Mouse (Mus musculus) monocyte, adult 5-6 weeks (primary cell): ENCODE measurements around the gene Edf1. TPM values are rescaled to one million over a fixed set of nuclear protein-coding genes. Genes with fewer than 3 reads are reported as not detected.

Source experiments
- ATAC-seq: fragments of 153-309, 156-312 bp; replicated peaks from 2 replicates; pipeline ENCODE4 v1.8.0; 2017; ENCODE audit warnings: mild to moderate bottlenecking; ENCODE audit not compliant: low TSS enrichment, insufficient number of reproducible peaks, severe bottlenecking, poor library complexity, low FRiP score
- total RNA-seq: library from RNA; stranded (forward); fragments of 200-1000, 200-491, 200-594 nt; gene quantifications from 3 replicates; pipeline ENCODE4 v1.2.3, GENCODE M21; 2017

Edf1 gene
- total RNA-seq, 1 experiment from 2014 or later, result 121 TPM

DNA sequence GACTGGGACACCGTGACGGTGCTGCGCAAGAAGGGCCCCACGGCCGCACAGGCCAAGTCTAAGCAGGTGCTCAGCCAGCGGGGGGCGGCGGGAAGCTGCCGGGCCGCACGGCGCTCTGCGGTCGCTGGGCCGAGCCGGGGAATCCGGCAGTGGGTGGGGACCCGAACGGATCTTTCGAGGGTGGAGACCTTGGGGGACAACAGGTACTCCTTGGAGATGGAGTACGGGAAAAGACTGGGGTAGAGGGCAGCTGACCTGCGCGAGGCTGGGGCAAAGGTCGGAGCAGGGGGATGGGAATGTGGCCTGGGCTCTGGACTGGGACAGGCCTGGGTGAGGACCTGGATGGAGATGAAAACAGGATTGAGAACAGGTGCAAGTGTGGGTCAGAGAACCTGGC lies 315 bp downstream of the Edf1 start:
- no peak for ATAC-seq

DNA sequence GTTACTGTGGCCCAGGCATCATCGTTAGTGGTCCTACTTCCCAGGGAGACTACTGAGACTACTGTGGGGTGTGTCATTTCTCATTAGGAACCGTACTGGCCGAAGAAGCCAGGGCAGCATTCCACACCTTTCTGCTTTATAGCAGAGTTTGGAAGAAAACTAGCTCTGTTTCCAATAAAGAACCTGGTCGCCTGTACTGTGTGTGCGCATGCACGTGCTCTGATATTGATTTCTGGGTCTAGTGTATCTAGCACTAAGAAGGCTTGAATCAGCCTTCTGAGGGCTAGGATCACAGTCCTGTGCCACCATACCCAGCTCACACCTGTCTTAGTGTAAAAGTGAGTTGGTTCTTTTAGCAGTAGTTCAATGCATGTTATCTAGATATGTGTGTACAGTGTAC lies 1.1 kb downstream of the Edf1 start:
- no peak for ATAC-seq

DNA sequence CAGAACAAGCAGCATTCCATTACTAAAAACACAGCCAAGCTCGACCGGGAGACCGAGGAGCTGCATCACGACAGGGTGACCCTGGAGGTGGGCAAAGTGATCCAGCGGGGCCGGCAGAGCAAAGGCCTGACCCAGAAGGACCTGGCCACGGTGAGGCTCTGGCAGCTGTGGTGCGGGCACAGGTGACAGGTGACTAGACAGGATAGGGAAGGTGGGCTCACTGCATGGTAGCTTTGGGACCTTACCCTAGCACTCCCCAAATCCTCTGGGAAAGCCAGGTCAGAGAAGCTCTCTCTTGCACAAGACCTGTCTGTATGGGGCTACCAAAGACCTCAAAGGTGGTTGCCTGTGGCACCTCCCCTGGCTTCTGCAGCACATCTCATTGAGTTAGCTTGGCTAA lies 2.9 kb downstream of the Edf1 start:
- no peak for ATAC-seq

DNA sequence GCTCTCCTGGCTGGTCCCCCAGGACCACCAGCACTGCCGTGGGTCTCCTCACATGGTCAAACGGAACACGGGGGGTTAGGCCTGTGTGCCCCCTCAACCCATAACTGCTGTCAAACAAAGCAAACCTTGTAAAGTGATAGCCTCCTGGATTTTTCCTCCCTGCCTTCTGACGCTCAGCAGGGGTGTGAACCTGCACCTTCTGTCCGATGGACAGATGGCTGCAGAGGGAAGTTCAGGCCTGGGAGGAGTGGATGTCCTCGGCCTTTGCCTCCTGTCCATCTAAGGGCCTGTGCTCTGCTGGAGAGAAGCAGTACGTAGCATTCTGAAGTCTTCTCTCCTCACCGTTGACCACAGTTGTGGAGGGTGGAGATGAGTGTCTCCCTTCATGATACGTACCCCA lies 4.3 kb downstream of the Edf1 start:
- ATAC-seq, result no peak

DNA sequence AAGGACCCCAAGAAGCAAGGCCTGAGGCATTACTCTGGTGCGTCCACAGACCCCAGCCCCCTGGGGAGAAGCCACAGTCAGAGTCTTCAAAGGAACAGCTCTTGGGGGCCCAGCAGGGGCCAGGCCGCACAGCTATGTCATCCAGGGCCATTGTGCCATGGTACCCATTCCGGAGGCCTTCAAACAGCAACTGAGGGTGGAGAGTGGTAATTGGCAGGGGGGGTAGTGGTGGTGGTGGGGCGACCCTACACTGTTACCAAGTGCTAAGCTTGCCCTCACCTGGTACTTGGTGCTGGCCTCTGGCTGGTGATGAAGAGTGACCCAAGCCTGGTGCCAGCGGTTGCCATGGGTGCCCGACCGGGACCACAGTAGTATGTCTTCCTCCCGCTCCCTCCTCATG lies 8.1 kb downstream of the Edf1 start:
- no peak for ATAC-seq

DNA sequence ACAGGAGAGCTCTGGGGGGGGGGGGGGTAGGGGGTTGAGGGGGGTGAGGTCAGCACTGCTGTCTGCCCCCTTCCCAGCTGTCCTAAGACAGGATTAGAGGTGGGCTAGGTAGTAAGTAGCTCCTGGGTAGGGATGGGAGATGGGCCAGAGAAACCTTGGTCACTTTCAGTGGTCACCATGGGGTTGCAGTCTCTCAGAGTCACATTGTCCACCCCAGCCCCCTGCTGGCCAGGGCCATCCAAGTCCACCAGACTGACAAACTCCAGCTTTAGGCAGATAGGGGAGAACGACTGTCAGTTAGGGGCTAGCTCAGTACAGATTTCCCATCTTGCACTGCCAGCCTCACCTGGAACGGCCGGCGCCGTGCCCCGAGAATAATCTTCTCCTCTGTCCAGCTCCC lies 8.9 kb downstream of the Edf1 start:
- ATAC-seq, result no peak

DNA sequence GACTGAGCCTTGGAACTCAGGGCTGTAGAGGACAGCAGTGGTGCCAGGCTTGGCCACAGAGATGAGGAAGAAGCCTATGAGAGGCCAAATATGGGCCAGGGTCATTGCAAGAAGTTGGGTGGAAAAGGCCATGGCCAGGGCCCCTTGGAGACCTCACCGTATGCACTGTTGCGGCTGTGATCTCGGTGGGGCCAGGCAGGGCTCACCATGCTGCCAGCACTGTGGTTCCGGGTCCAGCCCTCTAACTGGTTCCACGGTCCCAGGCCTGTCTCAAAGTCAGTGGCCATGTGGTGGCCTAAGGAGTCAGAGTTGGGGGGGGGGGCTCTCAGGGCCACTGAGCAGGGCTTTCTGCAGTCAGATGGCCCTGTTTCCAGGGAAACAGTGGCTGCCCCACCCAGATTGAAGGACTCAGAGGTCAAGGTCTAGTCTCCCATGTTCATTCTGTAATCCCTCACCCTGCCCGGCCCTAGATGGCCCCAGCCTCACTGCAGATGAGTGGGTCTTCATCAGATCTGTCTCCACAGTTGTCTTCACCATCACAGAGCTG lies 10.9 kb downstream of the Edf1 start:
- ATAC-seq, result no peak

DNA sequence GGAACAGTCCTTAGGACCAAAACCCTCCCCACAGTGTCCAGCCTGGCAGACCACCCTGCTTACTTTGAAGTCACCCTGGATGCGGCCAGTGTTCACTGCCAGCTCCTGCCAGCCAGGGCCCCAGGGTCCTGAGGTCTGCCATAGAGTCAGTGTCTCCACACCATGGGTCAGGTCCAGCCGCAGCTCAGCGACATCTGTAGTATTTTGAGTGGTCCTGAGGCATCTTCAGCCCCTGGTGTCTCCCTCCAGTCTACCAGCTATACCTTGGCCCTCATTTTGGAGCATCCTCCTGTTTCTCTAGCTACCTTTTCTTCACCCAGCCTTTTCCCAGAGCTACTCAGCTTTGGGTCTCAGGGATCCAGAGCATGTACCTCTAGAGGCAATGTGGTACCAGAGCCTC lies 11.7 kb downstream of the Edf1 start:
- ATAC-seq, result no peak

DNA sequence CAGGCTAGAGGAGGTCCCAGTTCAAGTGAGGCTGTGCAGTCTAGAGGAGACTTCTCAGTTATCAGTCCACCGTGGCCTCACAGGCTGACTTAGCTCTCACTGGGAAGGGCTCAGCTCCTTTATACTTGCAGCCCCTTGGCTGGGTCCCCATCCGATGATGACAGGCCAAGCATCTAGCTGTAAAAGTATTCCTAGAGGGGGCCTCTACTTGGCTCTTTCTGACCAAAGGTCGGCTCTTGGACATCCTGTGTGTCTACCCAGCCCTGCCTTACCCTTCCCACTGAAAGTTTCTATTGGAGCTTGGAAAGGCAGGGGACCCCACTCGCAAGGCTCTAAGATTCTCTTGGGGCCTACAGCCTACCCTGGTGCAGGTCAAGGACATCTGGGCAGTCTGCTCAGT lies 13.6 kb downstream of the Edf1 start:
- no peak for ATAC-seq

DNA sequence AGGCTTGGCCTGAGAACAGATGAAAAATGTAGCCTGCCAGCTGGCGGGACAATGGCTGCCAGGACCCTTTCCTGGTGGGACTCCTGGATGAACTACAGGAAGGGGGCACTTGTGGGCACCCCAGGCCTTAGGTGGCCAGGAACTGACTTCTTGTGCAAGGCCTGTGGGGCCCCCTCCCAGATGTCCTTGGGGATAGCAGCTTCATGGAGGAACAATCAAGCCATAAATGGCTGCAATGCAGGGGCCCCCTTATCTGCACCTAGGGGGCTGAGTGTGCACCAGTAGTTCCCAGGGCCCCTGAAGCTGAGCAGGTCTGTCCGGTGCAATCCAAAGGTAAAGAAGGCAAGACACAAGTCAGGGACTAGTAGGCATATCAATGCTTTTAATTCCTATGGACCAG lies 15.4 kb downstream of the Edf1 start:
- no peak for ATAC-seq

DNA sequence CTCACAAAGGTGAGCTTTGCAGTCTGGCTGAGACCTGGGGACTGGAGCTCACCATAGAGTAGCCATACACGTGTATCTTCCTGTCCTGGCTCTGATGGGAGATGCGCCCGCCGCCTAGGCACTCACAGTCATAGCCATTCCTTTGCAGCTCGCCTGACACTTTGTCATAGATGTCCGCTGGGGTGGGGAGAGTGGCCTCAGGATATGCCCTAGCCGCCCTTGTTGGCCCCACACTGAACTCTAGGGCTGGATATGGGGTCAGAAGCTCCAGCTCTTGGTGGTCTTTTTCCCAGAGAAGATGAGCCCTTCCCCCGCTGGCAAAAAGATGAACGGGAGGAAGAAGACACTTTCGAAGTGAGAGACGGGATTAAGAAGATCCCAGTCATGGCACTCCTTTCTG lies 16.5 kb downstream of the Edf1 start:
- no peak for ATAC-seq

DNA sequence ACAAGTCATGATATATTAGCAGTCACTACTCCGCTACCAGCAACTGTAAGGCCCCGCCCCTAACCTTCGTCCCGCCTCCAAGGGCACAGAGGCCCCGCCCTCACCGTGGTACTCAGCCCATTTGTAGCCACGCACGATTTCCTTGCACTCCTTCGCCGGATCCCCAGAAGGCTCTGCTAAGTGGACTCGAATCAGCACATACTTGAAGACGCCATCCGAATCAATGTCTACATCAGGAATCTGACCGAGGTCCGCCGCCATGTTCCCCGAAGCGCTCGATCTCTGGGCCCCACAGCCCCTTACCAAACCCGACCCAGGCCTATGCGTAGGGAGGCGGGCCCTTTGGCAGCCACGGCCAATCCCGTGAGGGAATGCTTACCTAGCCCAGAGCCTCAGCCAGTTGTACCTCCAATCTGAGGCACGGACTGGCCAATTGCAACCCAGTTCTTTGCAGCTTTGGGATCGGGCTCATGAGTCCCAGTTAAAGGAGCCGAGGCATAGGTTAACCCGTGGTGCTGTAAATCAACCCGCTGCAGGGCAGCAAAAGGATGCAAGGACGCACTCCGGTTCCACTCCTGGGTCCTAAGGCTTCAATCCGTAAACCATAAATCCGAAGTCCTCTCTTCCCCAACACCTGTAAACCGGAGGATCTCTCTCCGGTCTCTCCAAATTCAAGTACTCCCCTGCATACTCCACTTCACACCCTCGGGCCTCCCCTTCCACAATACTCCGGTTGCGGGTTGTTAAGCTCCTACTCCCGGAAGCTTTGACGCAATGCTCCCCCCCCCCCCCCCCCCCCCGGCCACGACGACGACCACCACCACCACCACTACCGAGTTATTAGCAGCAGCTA lies 17.2 kb downstream of the Edf1 start, which contains the start of the genes Mamdc4 and Phpt1:
Mamdc4 (minus strand) TSS at position 267 of the 853 bp plus-strand sequence.
Phpt1 (minus strand) TSS at position 646 of the 853 bp plus-strand sequence.
- peak; percentile 91 for ATAC-seq

DNA sequence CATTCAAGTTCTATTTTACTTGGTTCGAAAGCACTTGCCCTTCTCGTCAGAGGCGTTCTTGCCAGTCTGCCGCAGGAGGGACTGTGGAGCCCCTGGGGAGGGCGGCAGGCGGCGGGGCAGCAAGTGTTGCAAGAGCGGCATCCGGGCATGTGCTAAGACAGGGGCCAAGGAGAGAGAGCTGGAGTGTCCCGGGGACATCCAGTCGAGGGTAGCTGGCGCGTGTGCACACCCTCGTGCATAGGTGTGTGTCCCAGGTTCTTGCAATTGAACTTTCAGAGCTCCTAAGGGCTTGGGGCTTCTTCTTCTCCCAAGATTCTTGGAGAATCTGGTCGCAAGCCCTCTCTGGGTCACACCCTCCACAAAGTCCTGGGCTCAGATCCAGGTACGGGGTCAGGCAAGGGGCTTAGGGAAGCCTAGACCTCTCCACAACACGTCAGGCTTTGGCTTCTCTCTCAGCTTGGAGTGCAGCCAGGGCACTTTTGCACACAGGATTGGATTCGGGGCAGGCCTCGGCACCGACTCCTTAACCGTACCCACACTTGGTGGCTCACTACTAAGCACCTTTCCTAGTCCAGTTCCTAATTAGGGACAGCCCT lies 17.9 kb downstream of the Edf1 start:
- no peak for ATAC-seq

DNA sequence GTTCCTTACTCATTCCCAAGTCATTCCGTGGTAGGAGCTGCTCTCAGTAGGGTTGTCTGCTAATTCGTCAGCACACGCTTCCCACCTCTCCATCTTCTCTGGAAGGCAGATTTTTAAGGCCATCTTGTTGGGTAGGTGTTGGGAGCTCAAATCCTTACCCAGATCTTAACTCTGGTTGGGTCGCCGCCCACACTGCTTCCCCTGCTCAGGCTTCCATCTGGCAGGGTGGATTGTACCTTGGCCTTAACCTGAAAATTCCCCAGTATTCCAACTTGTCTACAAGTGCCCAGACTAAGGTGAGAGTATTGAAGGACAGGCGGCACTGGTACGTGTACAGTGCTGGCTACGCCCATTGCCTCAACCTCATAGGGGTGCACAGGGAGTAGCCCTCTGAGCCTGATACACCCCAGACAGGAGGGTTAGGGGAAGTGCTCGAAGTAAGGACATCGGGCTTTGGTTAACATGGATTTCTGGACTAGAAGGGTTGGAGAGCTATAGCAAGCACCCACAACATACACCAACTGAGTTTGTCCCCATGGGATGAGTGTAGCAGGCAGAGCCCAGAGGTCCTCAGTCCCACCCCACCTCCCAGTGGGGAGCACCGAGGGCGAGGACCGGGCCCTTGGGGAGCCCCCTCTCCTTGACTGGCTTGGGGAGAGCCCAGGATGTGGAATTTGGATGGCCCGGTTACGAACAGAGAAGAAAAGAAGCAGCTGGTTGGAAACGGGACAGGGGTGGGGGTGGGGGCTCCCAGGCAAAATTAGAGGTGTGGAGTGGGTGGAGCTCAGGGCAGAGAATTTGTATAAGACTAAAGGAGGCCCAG lies 18.6 kb downstream of the Edf1 start:
- no peak for ATAC-seq

DNA sequence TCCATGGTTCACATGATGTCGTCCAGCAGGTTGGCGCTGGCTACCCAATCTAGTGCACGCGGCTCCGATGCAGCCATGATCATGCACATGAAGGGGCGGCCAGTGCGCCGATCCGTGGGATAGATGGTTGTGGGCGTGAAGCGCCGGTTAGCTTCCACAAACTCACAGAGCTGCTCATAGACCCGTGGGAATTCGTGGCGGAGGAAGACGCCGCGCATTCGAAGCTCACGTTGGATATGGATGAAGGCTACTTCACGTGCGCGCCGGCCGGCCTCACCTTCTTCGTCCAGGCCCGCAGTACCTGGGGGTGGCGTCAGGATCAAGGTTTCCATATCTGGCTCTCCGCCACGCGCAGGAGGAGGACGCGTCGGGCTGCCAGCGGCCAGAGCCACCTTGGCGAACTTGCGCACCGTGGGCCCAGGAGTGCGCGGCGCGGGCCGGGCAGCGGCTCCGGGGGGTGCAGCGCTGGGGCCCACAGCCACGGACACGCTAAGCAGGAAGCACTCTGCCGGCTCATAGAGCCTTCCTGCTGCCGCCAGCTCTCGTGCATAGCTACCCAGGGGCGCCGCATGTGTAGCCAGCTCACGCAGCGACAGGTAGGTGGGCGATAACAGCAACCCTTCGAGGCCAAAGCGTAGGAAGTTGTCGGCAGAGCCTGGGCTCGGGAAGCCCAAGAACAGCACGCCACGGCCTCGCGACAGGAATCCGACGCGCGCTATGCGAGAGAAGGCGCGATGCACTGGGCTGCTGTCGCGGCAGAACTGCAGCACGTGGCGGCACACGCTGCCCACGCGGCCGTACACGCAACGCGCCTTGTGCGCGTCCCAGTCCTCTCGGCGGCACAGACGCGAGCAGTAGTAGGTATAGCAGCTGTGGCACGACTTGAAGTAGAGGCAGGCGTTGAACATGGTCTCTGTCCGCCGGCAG lies 19.6 kb downstream of the Edf1 start:
- ATAC-seq, result no peak

DNA sequence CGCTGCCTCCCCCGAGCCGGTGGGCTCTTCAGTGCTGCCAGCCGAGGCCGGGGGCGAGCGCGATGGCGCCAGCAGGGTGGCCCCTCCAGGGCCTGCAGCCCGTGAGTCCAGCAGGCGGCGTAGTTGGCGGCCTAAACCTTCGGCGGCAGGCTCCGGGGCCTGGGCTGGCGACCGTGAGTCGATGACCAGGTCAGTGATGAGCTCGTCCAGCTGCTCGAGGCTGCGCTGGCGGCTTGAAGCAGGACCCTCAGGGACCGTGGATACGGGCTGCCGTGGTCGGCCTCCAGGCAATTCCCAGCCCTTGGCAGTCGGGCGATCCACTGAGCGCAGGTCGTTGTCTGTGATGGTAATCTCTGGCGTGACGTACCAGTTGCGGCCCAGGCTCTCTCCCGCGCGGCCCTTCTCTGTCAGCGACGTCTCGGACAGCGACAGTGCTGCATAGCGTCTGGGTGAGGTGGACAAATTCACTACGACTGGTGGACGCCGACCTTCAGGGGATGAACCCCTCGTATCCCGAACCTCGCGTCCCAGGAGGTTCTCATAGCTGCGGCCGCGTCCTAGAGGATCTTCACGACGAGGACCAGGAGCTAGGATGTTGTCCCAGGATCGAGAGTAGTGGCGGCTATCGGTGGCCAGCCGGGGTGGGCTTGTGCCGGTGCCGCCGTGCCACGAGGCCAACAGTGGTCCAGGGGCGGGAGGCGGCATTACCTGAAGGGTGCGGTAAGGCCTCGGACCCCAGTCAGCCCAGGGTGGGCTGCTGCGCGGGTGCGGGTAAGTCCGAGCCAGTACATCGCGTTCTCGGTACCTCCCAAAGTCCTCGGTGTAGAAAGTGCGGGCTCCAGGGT lies 20.5 kb downstream of the Edf1 start:
- no peak for ATAC-seq
